Mouse (Mus musculus) urinary bladder, postnatal 25 days (tissue): ENCODE data around the gene Gm10358.
"Not testable (repeated sequence)": the region's sequence is repeated elsewhere in the genome, so short reads cannot be mapped to it uniquely, and the experiment has no call there.

Experiments used
- DNase-seq: peaks from one replicate; pipeline ENCODE4 v3.0.0; 2022; ENCODE audit warnings: low spot score

Gene Gm10358

GRCm38 (mm10) chr8:75406489-75406888, at the start of gene Gm10358:
TSS of gene Gm10358 (minus strand) at chr8:75406589.
- DNase-seq, result no peak

GRCm38 (mm10) chr8:75448394-75448793, 42.0 kb upstream of the Gm10358 start, which contains the start of gene Iqcm:
TSS of gene Iqcm (plus strand) at chr8:75448694.
- DNase-seq, result no peak

GRCm38 (mm10) chr8:75415696-75416095, 9.3 kb upstream of the Gm10358 start:
- not testable (repeated sequence) for DNase-seq

GRCm38 (mm10) chr8:75384770-75385290, 21.6 kb downstream of the Gm10358 start:
- DNase-seq, result no peak

- no peak for DNase-seq
Observed at GRCm38 (mm10) chr8:75375530-75376123, 30.8 kb downstream of the Gm10358 start.

- no peak for DNase-seq
Observed at GRCm38 (mm10) chr8:75372006-75372405, 34.4 kb downstream of the Gm10358 start.
